Mouse (Mus musculus): ENCODE measurements around the gene Noto.
"Not testable (repeated sequence)": the region's sequence is repeated elsewhere in the genome, so short reads cannot be mapped to it uniquely, and the experiment has no call there.

Noto gene

DNA sequence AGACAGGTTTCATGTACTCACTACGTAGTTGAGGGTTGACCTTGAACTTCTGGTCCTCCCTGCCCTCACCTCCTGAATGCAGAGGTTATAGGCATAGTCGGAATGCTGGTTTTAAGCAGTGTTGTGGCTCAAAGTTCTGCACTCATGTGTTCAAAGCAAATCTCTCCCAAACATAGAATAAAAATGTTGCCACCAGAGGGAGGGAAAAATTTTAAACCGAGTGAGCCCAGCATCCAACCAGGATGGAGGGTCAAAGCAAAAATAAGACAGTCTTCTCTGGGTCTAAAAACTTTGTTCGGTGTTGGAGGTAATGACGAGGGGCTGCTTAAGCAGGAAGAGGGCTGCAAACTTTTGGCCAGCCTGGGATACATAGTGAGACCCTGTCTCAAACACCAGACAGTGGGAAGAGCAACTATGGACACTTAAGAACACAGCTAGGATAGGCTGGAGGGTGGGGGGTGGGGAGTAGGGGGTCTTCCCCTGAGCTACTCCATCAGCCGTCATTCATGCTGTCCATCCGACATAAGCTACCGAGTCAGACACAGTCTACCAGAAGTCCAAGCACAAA, 7.7 kb downstream of the Noto start:
- DNase-seq (ENCODE audit: low read depth): no peak

DNA sequence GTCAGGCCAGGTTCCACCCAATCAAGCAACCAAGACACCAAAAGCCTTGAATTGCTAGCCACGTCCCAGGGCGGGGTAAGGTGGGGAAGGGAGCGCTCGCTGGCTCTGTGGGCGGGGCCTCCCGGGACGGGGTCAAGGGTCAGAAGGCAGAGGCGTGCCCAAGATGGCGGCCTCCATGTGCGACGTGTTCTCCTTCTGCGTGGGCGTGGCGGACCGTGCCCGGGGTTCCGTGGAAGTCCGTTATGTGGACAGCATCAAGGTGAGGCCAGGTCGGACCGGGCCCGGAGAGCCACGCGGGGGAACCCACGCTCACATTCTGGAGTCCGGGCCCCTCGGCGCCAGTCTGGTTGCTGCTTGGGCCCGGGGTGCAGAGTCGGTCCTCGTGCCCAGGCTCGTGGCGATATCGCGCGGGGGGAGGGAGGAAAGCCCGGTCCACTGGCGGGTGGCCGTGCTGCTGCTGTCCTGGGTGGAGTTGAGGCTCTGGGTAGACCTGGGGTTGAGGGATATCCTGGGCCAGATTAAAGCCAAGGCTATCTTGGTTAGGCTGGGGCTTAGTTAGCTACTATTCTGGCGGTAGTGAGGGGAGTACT, 8.3 kb downstream of the Noto start, which contains the start of gene Smyd5:
TSS of gene Smyd5 (plus strand) at position 148 of the 590 bp plus-strand sequence.
- DNase-seq (ENCODE audit: low read depth): peak; percentile 69

DNA sequence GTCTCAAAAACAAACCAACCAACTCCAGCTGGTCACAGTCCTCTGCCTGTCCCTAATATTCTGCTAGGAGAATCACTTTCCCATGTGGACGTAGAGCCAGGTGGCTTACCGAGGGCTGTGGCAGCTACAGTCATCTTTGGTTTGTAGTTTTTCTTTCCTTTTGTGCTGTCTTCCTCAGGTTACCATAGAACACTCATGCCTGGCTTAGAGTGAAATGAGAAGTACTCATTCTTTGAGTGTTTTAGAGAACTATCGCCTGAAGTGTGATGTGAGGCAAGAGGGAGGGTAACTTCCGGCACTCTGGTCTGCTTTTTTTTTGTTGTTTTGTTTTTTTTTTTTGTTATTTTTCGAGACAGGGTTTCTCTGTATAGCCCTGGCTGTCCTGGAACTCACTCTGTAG, 10.2 kb downstream of the Noto start:
- DNase-seq (ENCODE audit: low read depth): peak; percentile 11

DNA sequence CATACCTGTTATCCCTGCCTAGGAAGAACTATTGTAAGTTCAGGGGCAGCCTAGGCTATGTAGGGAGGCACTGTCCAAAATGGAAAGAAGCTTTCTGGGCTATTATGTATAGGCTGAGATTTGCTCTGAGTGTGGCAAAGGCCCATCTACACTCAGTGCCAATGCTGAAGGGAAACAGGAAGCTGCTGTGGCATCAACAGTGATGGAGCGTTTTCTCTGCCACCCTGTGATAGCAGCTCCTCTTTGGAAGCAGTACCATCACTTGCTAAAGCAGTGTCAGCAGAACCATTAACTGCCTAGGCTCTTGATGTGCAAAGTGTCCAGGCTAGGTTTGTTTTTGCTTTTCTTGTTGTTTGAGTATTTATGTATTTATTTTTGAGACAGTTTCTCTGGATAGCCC, 12.5 kb downstream of the Noto start:
- peak; percentile 53 for DNase-seq (ENCODE audit: low read depth)

DNA sequence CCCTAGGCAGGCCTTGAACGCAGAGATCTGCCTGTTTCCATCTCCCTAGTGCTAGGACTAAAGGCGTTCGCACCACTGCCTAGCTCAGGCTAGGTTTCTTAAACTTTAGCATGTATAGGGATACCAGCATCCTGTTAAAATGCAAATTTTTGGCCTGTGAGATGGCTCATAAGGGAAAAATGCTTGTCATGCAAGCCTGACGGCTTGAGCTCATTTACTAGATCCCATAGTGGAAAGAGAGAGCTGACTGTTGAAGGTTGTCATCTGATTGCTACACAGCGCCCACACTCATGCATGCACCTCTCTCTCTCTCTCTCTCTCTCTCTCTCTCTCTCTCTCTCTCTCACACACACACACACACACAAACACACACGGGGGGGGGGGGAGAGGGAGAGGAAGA, 12.9 kb downstream of the Noto start:
- DNase-seq (ENCODE audit: low read depth): no peak

DNA sequence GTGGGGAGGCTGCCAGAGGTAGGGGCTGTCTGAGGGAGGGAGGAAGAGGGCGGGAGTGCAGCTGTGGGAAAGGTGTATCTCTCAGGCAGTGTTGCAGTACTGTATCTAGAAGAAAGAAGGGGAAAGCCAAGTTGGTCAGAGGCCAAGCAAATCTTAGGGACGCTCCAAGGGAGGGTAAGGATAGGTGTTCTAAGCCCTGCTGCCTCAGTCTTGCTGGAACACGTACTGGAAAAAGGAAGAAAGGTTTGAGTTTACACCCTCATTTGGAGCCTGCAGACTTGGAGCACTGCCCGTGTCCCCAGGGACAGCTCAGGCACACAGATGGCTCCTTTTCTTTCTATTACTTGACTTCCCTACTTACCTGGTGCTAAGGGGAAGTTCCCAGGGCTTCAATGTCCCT, 17.5 kb downstream of the Noto start:
- no peak for DNase-seq (ENCODE audit: low read depth)

DNA sequence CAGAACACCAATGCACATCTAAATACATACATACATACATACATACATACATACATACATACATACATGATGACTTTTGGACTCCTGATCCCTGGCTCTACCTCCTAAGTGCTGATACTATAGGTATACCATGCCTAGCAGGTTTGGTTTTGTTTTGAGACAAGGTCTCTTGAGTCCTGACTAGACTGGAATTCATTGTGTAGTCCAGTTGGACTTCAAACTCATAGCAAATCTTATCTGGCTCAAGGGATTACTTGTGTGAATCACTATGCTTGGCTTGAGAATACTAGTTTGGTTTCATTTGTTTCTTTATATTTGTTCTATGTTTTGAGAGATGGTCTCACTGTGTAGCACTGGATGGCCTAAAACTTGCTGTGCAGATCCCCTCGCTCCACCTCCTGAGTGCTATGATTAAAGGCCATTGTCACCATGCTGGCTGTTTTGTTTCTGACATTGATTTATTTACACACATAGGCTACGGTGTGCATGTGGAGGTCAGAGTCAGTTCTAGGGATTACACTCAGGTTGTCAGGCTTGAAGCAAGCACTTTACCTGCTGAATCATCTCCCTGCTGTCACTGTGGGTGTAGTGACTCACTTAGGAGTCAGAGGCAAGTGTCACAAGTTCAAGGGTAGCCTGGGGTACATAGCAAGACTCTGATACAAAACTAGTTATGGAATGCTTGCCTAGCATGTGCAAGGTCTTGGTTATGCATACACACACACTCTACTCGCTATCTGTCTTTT, 20.0 kb downstream of the Noto start:
- DNase-seq (ENCODE audit: low read depth): peak; percentile 38

DNA sequence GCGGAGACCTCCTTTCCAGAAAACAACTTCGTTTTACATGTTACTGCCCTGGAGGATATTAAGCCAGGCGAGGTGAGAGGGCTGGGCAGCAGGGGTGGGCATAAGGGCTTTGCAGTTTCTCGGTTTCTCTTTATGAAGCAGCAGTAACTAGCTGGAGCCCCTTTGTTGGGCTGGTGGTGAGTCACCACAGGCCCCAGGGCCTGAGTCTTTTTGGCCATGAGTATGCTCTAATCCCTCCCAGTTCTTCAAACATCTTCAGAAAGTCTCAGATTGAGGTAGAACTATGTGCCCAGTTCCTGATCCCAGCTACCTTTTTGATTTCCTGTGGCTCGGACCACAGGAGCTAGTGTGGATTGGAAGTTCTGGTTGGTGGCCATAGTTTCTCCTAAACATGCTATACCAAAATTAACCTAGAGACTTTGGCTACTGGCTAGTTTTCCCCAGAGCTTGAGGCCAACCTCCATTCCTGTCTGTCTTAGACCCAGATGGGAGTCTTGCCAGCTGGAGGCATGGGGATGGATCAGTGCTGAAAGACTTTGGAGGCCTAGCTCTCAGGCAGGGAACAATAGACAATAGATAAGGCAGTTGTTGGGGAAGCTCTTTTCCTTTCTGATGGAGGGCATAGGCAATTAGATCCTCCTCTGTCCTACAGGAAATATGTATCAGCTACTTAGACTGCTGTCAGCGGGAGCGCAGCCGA, 20.7 kb downstream of the Noto start:
- DNase-seq (ENCODE audit: low read depth): no peak

DNA sequence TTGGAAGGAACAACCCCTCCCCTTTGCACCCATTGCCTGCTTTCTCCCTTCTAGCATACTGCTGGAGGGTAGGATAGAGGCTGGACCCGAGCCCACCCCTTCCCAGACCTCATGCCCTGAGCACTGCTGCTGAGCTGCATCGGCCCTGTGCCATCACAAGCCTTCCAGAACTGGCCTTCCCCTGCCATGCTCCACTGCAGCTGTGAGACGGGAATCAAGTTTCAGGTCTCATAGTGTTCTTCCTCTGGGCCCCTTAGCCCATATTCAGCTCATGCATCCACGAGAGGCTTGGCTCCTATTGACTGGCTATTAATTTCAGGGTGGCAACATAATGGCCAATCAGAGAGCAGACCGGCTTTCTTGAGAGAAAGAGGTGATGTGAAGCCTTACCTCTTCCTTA, 21.6 kb downstream of the Noto start:
- no peak for DNase-seq (ENCODE audit: low read depth)

DNA sequence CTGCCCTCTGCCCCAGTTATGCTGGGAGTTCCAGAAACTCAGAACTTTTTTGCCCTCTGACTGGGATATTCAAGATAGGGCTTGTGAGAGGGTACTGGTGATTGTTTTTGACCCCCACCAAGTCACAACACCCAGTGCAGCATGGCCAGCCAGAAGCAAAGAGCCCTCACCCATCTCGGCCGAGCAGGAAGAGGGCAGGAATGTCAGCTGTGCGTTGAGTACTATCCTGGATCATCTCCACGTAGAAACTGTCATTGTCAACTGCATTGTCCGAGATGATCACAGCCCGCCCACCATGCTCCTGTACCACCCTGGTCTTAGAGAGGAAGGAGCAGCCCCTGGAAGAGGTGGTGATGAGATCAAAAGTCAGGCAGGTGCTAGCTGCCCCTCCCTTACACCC, 23.7 kb downstream of the Noto start:
- no peak for DNase-seq (ENCODE audit: low read depth)

DNA sequence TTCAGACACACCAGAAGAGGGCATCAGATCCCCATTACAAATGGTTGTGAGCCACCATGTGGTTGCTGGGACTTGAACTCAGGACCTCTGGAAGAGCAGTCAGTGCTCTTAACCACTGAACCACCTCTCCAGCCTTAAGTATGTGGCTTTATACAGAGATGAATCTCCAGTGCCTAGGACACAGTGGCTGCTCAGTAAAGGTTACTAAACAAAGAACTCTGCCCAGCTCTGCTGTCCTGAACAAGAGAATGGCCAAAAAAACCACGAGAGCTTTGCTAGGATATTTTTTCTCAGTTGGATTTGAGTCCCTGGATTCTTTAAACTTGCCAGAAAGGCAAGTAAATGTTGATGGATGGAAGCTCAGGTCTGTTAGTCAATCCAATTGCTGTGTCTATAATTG, 26.5 kb downstream of the Noto start:
- DNase-seq (ENCODE audit: low read depth): not testable (repeated sequence)

DNA sequence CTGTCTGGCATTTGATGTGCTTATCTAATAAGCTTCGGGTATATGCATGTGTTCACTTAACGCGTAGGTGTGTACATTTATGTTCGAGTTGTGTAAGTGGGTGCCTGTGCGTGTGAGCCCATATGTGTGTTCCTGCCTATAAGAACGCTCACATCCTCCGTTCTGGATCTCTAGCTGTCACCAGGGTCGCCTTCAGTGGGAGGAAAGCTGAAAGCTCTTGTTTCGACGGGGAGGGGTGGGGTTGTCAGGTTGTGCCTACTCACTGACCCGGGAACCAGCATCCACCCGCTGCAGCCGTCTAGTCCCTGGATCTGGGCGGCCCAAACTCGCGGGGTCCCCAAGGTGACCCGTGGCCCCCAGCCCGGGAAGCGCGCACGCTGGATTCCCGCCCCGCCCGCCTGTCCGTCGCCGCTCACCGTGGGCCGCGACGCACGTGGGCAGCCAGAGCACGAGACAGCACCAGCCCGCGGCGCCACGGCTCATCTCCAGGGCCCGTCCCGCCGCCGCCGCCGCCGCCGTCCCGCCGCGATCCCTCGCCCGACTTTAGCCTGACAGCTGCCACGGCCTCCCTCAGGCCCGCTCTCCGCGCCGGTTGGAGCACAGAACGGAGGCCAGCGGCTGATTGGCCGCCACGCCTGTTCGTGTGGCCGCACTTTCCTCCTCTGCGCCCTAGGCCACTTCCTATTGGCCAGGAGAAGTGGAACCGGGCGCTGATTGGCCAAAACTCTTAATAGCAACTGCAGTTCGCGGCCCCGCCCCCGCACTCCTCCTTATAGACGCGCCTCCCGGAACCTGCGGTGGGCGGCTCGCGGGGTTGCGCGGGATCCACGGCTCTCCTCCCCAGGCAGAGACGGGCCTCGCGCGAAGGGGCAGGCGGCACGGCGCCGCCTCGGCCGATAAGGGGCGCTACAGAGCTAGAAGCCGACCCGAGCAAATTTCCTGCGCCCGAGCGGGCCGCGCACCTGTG, 27.3 kb downstream of the Noto start, which contains the start of gene Cct7:
TSS of gene Cct7 (plus strand) at position 818 of the 967 bp plus-strand sequence.
- peak; percentile 99 for DNase-seq (ENCODE audit: low read depth)

DNA sequence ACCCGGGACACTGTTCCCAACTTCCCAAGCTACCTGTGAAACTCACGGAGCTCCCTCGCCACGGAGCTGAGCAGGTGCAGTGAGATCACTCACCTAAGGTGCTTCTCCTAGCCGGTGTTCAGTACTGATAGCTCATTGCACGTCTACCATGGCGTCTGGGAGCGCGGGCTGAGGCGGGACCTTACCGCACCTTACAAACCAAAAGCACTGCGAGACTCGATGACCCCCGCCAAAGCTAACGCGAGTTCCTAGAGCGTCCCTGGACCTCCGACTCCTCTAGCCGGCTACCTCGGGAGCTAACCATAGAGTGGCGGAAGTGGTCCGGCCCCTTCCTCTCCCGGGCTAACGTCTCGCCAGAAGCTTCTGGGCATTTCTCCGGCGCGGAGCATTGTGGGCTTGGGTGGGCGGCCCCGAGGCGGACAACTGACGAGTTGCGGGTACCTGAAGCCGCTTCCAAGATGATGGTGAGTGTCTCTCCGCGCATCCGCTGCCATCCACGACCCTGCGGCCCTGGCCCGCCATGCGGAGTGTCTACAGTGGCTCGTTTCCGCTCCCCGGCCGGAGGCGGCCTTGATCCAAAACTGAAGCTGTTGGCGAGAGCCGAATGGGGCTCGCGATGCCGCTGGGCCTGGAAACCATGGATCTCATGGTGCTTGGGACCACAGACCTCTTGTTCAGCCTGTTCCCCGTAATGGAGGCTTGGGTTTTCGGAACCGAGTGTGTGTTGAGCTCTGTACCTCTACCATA, 28.2 kb downstream of the Noto start, which contains the start of gene Pradc1:
TSS of gene Pradc1 (minus strand) at position 307 of the 747 bp plus-strand sequence.
- peak; percentile 99 for DNase-seq (ENCODE audit: low read depth)

DNA sequence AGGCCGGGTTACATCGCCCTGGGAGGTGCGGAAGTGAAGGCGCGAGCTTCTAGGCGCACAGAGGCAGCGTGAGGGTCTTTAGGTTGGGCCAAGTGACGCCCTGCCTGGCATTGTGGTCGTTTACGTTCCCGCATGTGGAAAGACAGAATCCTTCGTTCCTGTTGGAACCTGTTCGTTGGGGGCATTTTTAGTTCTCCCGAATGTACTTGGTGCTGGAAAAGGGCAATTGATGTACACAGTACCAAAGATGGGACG, 28.7 kb downstream of the Noto start:
- DNase-seq (ENCODE audit: low read depth): no peak

DNA sequence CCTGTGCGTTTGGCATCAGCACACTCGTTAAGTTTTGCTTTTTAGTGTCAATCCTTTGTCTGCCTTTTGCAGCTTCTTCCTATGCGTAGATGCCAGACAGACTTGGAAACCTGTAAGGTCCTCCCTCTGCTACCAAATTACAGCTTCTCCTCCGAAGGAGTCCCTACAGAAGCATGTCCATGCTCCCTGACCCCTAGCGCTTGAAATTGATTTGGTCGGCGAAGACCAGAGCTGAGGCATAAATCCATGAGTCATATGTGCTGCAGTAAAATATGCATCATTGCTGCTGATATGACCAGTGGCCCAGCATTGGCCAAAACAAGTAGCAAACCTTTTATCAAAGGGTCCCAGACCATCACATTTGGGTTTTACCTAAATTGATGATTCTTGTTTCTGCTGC, 29.1 kb downstream of the Noto start:
- peak; percentile 75 for DNase-seq (ENCODE audit: low read depth)

DNA sequence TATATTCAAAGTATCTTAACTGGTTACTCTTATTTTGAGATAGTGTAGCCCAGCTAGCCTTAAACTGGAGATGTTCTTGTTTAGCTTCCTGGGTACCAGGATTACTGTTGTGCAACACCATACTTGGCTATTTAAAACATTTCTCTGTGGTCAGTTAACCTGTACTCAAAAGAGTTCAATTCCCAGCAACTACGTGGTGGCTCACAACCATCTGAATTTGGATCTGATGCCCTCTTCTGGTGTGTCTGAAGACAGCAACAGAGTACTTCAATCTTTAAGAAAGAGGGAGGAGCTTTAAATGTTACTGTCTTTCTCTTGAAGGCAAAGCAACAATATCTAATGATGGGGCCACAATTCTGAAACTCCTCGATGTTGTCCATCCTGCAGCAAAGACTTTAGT, 35.9 kb downstream of the Noto start:
- DNase-seq (ENCODE audit: low read depth): no peak

DNA sequence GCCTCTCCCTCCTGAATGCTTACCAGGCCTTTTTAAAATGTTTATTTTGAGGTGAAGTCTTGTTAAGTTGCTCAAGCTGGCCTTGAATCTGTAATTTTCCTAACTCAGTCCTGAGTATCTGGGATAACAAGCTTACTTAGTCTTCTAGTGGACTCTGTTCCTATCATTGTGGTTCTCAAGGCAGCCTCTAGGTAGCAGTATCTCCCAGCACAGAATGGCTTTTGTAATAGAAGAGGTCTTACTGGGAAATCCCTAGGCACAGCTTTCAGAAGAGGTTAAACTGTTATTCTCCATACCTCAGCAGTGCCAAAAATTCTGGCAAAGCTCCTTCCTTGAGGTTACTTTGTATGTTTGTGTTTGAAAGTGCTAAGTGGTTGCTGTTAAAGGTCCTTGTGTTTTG, 41.7 kb downstream of the Noto start:
- peak; percentile 41 for DNase-seq (ENCODE audit: low read depth)

DNA sequence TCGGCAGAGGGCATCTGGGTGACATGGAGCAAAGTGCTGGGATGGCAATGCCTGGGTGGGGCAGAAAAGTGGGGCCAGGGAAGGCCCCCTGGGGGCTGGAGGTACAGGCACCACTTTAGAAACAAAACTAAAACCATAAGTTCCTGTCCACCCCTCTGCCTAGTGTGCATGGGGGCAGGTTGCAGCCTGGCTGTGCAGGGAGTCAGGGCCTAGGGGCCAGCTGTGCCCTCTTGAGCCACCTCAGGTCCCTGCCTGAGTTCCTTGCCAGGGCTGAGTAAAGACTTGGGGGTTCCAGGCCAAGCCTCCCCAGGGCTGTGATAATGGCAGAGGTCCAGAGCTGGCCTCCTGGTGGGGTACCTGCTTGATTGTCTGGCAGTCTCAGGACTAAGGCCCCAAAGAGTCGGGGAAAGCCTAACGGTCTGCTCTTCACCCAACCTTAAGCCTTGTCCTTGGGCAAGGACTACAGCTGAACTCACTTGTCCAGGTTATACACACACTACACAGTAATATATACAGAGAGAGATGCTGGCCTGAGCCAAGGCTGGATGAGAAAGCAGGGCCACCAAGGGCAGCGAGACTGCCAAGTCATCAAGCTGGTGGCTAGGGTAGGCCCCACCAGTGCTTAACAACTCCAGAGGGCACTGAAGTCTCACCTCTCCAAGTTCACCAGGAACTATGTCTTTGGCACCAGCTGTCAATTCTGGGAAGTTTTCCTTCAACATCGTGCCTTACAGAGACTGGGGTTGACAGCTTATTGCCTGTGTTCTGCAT, 46.2 kb downstream of the Noto start:
- peak; percentile 10 for DNase-seq (ENCODE audit: low read depth)

DNA sequence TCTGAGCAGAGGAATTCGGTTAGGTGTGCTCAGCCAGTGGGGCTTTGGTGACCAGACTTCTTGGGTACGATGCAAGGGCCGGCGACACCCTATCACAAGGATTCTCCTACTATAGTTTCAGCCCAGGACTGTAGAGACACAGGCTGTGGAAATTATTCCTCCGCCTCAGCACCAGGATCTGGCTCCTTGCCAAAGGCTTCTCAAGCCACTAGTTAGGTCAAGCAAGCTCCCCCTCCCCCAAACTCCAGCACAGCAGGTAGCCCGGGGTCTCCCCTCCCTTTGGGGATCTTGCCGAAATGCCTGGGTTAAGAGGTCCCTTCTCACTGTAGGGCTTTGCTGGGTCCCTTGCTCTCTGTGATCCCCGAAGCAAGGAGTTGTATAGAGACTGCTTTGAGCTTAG, 48.3 kb downstream of the Noto start:
- no peak for DNase-seq (ENCODE audit: low read depth)

DNA sequence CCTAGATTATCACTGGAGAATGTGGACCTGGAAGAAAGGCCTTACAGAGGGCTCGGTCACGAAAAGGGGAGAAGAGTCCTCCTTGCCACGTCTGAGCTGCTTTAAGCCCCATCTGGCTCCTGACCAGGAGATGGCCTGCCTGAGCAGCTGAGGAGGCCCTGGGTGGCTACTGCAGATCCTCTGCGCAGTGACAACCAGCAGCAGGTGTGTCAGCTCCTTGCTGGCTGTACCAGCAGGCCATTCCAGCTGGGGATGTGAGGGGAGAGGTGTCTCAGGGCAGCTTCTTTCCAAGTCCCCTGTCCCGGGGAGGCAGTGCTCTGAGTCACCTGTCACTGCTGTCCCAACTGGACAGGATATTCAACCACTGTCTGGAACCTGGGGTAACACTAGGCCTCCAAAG, 48.9 kb downstream of the Noto start:
- no peak for DNase-seq (ENCODE audit: low read depth)

Measured in 416B (cell line).